Mouse (Mus musculus) heart, postnatal 14 days (tissue): ENCODE measurements around the gene 2810004N23Rik. TPM values are rescaled to one million over a fixed set of nuclear protein-coding genes. Genes with fewer than 3 reads are reported as not detected.
"Not testable (repeated sequence)": the region's sequence is repeated elsewhere in the genome, so short reads cannot be mapped to it uniquely, and the experiment has no call there.

Experiments
- DNase-seq, 2 experiments: peaks; one replicate each; pipeline ENCODE4 v3.0.0; 2021 to 2022
- intact Hi-C: fragments of 180-260 bp; cut with DNase I; formaldehyde crosslinking; loops from one replicate; pipeline ENCODE4 v1.15.1; 2025
- total RNA-seq, 2 experiments: library from RNA; stranded (reverse); gene quantifications; 2 replicates each; pipeline ENCODE4 v1.2.3; 2021

2810004N23Rik gene
- total RNA-seq, 2 experiments from 2014 or later = 36.4 to 37.8 TPM

DNA sequence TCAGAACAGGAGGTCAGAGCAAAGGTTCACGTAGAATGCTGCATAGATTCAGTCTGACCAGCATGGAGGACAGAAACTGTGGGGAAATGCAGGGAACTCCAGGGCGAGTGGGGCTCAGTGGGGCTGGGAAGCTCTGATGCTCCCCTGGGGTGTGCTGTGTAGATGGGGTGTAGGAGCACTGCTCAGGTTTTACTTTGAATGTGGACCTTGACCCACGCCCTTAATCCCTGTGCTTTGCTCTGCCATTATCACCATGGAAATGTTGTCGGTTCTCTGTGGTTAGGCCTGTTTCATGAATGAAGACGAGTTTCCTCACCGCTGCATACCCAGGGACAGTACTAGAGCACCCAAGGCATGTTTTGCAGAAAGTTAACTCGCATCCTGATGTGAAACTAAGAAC lies 8.6 kb upstream of the 2810004N23Rik start:
- DNase-seq = no peak
- intact Hi-C loops = no loop called here

DNA sequence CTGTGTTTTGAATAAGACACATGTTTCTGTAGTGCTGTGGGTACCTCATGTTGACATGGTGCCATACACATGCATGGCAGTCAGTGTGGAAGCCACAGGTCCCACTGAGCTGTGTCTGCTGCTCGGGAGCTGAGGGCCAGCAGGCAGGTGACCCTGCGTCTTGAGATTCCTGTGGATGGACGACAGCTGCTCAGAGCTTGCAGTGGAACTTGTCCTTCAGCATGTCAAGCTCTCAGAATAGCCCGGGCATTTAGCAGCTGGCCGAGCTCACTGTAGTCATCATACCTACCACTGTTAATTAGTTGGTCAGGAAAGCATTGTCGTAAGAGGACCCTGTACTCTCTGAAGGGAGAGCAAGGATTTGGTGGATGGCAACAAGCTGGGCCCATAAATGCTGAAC lies 6.8 kb upstream of the 2810004N23Rik start:
- no peak for DNase-seq
- intact Hi-C loops = no loop called here

DNA sequence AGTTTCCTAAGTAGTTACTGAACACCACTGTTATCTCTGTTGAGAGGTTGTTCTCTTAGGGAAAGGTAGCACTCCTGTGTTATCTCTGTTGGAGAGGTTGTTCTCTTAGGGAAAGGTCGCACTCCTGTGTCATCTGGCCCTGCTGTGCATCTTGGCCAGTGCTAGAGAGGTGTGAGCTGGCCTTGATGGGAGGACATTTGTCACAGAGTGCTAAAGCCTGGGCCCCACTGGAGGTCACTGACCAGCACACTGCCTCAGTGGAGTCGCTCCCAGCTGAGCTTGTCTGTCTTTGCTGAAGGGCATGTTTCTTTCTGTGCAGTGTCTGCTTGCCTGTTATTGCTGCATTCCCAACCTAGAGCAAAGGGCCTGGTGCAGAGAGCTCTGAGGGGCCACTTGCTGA lies 4.2 kb upstream of the 2810004N23Rik start:
- no peak for DNase-seq
- intact Hi-C loops = no loop called here

DNA sequence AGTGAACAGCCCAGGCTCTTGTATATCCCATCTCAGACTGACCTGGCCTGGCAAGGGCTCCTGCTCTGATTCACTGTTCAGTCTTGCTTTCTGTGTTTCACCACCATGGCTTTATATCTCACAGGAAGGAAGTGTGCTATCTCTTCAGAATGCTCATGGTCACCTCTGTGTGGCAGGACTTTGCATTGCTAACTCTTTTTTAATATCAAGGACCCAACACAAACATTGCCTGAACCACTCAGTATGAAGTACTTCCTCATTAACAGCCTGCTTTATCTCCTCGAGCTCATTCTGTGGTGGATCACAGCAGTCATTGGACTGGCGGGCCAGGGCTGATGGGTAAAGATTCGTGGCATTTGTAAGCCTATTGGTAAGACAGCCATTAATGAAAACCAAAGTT lies 3.7 kb upstream of the 2810004N23Rik start:
- no peak for DNase-seq
- intact Hi-C loops = no loop called here

DNA sequence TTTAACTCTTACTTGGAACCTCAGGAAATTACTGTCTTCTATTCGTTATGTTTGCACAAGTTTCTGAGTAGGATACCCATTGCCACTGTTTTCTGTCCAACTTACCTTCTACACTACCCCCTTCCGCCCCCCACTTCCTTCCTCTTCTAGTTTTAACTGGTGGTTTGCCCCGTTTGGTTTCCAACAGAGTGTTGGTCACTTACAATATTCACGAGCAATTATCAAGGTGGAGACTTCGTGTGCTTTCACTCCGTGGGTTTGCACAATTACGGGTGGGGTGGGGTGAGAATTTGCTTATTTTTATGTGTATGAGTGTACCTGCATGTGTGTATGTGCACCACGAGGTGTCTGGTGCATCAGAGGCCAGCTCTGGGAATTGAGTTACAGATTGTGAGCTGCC lies 809 bp upstream of the 2810004N23Rik start:
- intact Hi-C loops = no loop called here
- no peak for DNase-seq

DNA sequence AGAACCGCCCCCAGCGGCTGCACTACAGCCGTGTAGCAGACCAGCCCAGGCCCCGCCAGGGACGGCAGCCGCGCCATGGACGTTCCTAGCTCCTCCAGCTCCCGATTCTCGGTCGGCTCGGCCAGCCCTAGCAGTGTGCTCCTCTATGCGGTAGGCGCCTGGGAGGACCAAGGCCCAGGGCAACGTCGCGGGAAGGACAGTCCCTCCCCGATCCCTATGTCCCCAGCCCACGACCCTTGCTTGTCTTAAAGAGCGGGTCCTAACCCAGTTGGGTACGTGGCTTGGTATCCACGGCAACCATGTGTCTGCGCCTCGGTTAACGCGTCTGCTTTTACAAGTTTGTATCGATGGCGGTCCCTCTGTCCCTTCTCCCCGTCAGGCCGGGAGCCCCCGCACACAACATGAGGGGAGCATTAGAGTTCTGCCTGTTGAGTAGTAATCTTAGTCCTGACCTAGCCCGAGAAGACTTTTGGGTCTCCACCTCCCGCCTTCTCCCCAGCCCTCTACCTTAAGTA lies 300 bp upstream of the 2810004N23Rik start:
- intact Hi-C loops = no loop called here
- no peak for DNase-seq

DNA sequence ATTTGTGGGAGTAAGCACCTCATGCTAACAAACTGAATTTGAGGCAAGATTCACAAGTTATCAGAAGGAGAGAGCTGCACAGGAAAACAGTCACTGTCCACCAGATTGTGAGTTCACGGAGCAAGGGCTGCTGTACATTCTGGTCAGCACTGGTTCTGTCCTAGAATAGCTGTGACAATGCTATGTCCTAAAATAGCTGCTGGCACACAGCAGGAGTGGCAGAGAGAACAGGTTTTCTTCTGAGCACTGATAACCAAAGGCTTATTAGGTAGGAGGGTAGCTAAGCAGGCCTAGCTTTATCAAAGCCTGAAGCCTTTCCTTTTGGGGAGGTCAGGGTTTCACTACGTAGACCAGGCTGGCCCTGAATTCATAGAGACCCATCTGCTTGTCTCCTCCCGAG lies 2.7 kb downstream of the 2810004N23Rik start:
- intact Hi-C loops = no loop called here
- DNase-seq = peak in 1 of 2 experiments; percentile 43

DNA sequence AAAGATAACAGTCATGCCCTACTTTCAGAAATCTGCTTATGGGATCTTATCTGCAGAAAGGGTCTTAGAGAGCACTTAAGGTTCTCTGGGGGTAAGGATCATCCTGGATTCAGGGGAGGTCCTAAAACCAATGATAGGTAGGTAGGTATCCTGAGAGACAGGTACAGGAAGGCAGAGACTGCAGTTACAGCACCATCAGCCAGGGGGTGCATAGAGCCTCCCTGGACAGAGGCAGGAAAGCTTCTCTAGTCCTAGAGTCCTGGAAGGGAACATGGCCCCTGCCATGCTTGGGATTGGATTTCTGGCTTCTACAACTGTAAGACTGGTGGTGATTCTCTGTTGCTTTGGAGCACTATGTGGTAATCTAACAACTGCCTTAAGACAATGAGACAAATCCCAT lies 3.5 kb downstream of the 2810004N23Rik start:
- DNase-seq = peak; percentile 29 to 52
- intact Hi-C loops = no loop called here

DNA sequence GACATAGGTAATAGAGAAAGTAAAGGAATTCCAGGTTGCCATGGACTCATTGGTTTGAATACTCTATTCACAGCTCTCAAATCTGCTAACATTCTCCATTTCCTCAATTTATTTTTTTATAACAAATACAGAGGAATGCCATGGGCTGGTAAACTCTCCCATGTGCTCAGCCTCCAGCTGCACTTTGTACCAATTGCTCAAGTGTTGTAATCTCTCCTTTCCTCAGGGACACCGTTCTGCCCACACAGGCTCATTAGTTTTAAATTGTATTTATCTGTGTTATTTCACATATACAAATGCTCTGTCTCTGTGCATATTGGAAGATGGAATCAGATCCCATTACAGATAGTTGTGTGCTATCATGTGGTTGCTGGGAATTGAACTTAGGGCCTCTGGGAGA lies 9.4 kb downstream of the 2810004N23Rik start:
- intact Hi-C loops = no loop called here
- DNase-seq = no peak

DNA sequence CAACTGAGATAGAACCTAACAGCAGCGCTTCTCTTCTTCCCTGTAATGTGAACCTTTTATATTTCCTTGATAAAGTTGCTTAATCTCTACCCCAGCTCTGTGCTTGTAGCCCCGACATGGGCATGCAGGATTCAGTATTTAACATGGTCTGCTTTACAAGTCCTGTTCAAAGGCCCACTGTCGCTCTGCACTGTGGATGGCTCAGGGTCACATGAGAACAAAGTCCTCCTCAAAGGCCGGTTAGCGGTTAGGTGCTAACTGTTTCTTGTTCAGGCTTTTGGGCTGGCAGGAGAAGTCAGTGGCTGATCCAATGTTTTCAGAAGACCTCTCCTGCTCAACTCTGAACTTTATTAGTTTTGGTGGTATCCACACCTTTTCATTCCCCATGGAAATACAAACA lies 17.3 kb downstream of the 2810004N23Rik start:
- no peak for DNase-seq
- intact Hi-C loops = no loop called here

DNA sequence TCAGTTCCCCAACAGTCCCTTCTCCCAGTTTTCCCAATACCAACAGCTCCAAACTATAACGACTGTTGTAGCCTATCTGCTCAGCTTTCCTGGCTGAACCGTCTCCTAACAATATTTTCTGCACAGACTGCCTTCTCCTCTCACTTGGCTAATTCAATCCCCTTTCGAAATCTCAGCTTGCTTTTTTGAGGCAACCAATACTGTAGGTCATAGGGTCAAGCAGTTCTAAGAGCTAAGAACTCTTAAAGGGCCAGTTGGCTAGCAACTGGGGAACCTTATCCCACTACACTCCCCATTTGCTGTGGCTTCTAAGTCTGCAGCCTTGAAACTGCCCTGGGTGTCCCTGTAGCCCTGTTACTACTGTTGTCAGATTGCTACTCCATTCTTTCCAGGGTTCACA lies 17.8 kb downstream of the 2810004N23Rik start:
- DNase-seq = no peak

DNA sequence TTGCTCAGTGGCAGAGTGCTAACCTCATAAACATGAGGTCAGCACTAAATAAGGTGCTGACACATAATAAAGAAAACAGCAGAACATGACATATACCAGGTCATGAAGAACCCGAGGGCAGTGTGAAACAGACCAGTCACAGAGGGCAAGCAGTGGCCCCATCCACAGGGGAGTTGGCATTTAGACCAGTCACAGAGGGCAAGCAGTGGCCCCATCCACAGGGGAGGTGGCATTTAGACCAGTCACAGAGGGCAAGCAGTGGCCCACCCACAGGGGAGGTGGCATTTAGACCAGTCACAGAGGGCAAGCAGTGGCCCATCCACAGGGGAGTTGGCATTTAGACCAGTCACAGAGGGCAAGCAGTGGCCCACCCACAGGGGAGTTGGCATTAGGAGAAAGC lies 20.0 kb downstream of the 2810004N23Rik start:
- DNase-seq, intact Hi-C loops: not testable (repeated sequence)

More for the DNA sequence above, 17.8 kb downstream of the 2810004N23Rik start:
- intact Hi-C loops = no loop called here

DNA sequence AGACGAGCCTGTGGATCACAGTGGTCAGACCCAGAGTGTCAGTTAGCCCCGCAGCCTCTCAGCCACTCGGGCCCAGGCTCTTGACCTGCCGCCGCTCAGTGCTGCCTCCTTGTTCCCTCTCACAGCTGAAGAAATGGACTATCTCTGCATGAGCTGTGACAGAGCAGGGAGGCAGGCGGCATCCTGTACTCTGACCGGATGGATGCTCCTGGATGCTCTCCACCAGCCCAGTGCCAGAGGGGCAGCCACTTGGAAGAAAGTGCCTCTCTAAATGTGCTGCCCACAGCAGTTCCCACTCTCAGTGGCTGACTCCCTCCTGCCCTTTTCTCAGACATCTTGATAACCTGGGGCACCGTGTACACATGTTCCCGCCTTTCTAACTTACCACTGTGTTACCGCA lies 21.1 kb downstream of the 2810004N23Rik start:
- intact Hi-C loops = no loop called here
- no peak for DNase-seq

DNA sequence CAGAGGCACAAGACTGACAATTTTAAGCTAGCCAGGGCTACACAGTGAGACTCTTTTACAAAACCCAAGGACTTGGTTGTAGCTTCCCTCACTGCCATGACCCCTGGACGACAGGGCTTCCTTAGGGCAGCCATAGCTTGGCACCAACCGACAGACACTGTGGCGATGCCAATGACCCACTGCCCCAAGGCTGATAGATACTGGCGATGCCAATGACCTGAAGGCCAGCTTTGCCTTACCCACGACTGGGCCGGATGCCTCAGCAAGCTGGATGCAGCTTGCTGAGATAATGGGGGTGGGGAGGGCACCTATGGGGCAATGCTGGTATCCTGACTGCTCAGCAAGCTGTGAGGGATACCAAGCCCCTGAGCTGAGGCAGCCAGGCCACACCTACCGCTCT lies 22.0 kb downstream of the 2810004N23Rik start:
- intact Hi-C loops = no loop called here

DNA sequence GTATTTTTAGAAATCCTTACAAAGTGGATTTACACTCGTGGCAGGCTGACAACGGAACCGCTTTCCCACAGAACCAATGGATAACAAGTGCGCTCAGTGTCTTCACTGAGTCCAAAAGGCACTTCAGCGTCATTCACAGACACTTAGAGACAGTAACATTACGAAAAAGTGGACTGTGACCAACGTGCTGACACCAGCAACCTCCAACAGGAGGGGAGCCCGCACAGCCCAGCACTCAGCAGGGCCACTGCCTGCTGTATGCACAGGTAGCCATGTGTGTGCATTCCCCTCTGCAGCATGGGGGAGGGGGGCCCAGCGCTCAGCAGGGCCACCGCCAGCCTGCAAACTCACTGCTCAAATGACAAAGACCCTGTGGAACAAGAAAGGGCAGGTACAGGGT lies 23.5 kb downstream of the 2810004N23Rik start:
- intact Hi-C loops = no loop called here
- no peak for DNase-seq

More for the DNA sequence above, 22.0 kb downstream of the 2810004N23Rik start:
- no peak for DNase-seq

DNA sequence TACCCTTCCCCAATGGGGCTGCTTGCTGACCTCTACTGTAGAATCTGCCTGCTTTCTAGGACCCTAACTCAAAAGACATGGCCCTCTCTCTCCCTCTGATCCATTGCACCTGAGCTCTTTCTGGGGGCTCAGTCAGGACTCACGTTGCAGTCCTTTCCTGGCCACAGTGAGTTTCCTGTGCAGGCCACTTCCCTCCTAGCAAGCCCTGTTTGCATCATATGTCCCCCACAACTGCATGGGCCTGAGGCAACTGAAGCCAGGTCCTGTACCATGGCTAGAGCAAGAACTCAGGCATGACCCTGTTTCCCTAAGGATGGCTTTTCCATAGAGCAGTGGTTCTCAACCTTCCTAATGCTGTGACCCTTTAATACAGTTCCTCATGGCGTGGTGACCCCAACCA lies 25.0 kb downstream of the 2810004N23Rik start:
- intact Hi-C loops = no loop called here
- DNase-seq = no peak

DNA sequence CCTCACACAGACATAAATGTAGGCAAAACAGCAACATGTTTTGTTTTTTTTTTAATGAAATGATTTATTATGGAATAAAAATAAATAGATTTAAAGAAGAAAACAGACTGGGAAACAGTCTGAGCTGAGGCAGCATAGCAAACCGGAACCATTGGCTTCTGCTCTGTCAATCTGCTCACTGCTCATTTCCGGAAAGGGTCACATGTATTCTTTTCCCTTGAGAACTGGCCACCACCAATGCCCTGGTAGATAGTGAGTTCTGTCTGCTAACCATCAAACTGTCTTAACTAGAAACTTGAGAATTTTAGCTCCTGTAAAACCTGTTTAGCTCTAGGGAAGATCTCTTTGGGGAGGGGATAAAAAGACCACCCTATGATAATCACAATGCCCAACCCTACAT lies 26.0 kb downstream of the 2810004N23Rik start:
- DNase-seq = no peak
- intact Hi-C loops = no loop called here

DNA sequence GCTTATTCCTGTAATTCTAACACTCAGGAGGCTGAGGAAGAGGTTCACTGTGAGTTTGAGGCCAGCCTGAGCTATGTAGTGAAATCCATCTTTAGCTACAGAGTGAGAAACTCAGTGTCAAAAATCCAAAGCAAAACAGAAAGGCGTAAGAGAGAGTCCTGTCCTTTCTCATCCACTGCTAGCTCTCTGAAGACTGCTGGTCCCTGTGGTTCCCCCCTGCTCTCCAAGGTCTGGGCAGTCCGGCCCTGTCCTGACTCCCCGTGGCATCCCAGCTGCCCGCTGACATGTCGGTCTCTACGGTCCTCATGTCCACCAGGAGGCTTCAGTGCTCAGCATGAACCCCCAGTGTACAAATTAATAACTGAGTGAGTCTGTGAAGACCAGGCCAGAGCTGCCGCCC lies 26.6 kb downstream of the 2810004N23Rik start:
- intact Hi-C loops = no loop called here
- DNase-seq = no peak

DNA sequence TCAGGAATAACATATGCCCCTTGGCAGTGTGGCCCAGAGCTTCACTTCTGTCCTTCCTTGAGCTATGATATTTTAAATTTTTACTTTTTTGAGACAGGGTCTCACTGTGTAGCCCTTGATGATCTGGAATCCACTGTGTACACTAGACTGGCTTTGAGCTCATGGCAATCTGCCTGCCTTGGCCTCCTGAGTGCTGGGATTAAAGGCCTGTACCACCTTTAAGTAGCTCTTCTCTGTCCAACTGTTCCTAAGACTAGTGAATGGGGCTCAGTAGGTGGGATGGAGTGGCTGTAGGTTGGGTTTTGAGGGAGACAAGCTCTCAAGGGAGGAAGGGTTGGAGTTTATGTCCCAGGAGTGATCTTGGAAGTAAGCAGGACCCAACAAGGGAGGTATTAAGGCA lies 27.1 kb downstream of the 2810004N23Rik start:
- intact Hi-C loops = no loop called here
- DNase-seq = no peak

DNA sequence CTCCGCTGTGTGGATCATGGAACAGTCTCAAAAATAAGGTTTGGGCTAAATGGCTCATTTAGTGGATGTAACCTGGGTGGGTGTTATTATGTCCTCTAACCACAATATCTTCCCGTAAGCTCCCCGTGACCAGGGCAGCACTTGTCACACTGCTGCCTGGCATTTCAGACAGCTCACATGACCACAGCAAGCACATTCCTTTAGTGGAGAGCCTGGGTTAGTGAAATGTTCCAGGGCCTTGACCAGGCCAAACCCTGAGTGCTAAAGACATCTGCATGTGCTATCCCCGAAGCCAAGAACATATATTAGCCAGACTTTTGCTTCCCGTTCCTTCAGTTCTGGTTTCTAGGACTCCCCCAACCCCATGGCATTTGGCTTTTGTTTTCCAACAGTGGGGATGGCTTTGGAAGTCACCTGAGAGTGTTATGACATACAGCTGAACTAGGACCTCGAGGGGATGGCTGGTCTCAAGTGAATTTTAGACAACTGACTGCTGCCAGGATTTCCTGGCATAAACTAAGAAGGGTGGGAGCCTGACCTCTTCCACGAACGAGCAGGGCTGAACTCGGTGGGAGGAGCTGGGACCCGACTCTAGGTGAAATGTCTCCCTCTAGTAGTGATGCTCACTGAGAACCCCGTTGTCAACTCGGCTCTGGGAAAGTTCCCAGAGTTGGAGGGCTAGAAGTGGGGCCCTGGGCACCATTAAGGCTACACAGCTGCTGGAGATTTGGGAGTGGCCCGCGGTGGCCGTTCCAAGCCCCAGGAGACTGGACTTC lies 29.3 kb downstream of the 2810004N23Rik start:
- DNase-seq = peak; percentile 19 to 31
- intact Hi-C loops = no loop called here

DNA sequence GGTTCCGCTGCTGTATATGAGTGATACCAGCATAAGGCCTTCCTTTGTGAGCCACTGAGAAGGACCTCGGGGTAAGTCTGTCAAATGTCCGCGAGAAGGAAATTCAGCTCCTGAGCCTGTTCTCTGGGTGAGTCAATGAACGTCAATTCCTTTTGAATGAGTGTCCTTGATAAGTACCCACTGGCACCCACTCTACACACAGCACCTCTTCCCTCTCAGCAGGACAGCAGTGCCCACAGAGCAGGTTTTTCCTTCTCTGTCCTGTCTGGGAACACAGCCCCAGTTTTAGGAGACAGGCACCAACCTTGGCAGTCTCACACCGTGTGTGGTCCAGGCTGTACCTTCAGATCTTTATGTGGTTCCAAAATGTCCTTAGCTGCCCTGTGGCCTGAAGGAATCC lies 31.0 kb downstream of the 2810004N23Rik start:
- no peak for DNase-seq
- intact Hi-C loops = no loop called here

DNA sequence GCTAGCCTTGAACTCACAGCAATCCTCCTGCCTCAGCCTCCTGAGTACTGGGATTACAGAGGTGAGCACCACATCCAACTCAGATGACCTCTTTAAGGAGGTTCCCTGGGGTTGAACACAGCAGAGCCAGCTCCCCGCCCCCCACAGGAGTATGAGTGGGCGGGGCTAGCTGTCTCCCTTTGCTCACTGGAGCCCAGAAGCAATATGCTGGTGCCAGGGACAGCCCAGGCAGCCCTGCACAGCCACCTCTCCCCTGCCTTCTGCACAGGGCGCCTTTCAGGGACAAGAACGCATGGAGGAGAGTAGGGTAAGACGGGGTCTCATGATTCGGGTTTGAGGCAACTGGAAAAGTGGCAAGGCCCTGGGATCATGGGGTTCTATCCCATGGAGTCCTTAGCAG lies 31.4 kb downstream of the 2810004N23Rik start:
- DNase-seq = no peak
- intact Hi-C loops = no loop called here

DNA sequence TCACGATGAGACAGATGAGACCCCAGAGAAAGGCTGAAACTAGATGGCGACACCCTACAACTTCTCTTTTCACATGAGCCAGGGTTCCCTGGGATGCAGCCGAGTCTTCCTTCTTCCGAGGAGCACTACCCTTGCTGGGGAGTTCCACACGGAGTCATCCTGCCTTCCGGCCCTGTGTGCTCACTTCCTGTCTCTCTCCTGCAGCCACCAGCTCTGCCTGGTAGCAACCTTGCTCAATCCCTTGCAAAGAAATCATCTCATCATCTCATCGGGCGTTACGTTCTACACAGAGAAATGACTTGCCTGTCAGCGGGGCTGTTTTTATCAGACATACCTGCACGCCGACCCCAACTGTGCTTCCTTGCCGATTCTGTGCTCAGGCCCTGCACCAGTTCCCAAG lies 32.9 kb downstream of the 2810004N23Rik start:
- intact Hi-C loops = no loop called here
- no peak for DNase-seq
